Mouse (Mus musculus) erythroblast, embryonic 14.5 days (primary cell): ENCODE measurements around the gene Ccdc146.

Source experiments
- GATA1 ChIP-seq: IDR thresholded peaks from 2 replicates; pipeline ENCODE4 v1.6.1; 2012; ENCODE audit warnings: low read length, inconsistent platforms, mixed read lengths
- TAL1 ChIP-seq: IDR thresholded peaks from 3 replicates; pipeline ENCODE4 v1.6.1; 2012; ENCODE audit warnings: low read length, inconsistent platforms, mixed read lengths

DNA sequence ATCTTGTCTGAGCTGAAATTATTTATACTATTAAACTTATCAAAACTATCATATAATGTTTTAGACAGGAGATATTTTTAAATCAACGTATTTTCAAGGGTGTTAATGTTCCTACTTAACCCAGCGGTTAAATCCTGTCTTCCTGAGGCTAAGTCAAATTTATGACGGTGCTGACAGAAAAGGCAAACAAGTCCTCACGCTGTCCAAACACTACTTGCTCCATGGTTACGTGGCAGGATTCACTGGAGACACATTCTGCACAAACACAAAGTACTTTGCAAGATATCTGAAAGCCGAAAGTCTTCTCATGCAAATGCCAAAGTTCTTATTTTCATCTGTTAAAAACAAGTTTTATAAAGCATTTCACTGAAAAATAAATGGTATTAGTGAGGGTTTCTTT, 42.5 kb downstream of the Ccdc146 start:
- TF ChIP-seq GATA1 (no peak), TAL1 (no peak)
